9 mouse cellular contexts compared by ENCODE assay signal in the genomic region with DNA sequence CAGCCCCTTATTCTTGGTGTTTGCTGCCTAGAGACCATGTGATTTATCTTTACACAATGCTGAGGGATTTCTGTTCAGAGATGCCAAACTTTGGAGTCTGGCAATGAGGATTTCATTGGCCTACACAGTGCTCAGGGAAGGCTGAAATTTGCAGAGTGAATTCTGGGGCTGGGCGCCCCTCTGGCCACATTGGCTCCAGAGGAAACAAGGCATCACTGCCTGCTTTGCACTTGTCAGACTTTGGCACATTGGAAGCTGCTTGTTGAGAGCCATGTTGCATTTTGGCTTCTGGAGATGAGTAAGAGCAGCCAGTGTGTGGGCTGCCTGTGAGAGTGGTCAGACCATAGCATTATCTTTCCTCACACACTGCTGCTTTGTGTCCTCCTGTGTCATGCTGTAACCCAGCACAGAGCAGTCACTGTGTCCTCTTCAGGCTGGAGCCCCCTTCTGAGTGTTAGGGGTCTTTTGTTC.
DNase-seq lines count a peak whose midpoint lies in the region; ATAC-seq and TF ChIP-seq lines count a peak whose summit lies in the region.
"Had no signal": no experiment of that assay in that cellular context is flagged by ENCODE, and none has a peak within 500 bp of the region (broad histone marks: within the 10 kb centered on the region; RNA-seq: fewer than 3 reads in every experiment).

No protein-coding gene starts in this region.

- no peaks in the 10 kb centered on the region for H3K4me1 ChIP-seq in cortical plate, adult 2 months (ENCODE audit: control insufficient read depth, insufficient read depth, low read length)
- H3K4me1 ChIP-seq in midbrain, embryonic 15.5 days, result no peaks in the 10 kb centered on the region
- H3K4me1 ChIP-seq in limb, embryonic 10.5 days, result no peaks in the 10 kb centered on the region

- no peak for TF ChIP-seq CTCF in cortical plate, adult 2 months (IDR thresholded peaks at IDR 0.05; ENCODE audit: extremely low read depth, insufficient read depth, low read length)
- TF ChIP-seq CTCF in layer of hippocampus, adult 2 months (conservative IDR thresholded peaks at IDR 0.05), result peak; percentile 27

- H3K27ac ChIP-seq in cortical plate, adult 2 months (ENCODE audit: insufficient read depth, low read length), result peak overlapping the region; percentile 3; the same call in 1 of the 2 replicates
- H3K27ac ChIP-seq in layer of hippocampus, adult 2 months, result peak overlapping the region; percentile 76
- peak overlapping the region; percentile 53 for H3K27ac ChIP-seq in midbrain, embryonic 15.5 days
- H3K27ac ChIP-seq in limb, embryonic 10.5 days, result no peak overlapping the region

- peak; percentile 63 for ATAC-seq in midbrain, embryonic 15.5 days (replicated peaks)
- no peak for ATAC-seq in monocyte, adult 5-6 weeks (replicated peaks; ENCODE audit: insufficient number of reproducible peaks, low FRiP score, low TSS enrichment, poor library complexity, severe bottlenecking)

- 76% methylated on average over 1 of the region's 1 CpGs for WGBS in midbrain, embryonic 15.5 days
- 77% methylated on average over 1 of the region's 1 CpGs for WGBS in limb, embryonic 10.5 days

- peak; percentile 13 for DNase-seq in NIH3T3 (ENCODE audit: low read depth)
- DNase-seq in layer of hippocampus, adult 2 months (ENCODE audit: low spot score in 2 of 2), result peak; percentile 15 to 54
- DNase-seq in limb, embryonic 10.5 days (ENCODE audit: low spot score), result no peak
- no peak for DNase-seq in adipocyte (ENCODE audit: low spot score)
- DNase-seq: heart, postnatal 10 days; lung, embryonic 14.5 days had no signal

- no peaks in the 10 kb centered on the region for H3K36me3 ChIP-seq in midbrain, embryonic 15.5 days (replicated peaks)
- no peaks in the 10 kb centered on the region for H3K36me3 ChIP-seq in limb, embryonic 10.5 days

- no peak for TF ChIP-seq POLR2A in cortical plate, adult 2 months (IDR thresholded peaks at IDR 0.05; ENCODE audit: extremely low read depth, insufficient read depth, low read length)

- H3K4me2 ChIP-seq in midbrain, embryonic 15.5 days, result no peak overlapping the region
- H3K4me2 ChIP-seq: lung, embryonic 14.5 days had no signal

- no peaks in the 10 kb centered on the region for H3K9me3 ChIP-seq in midbrain, embryonic 15.5 days
- no peaks in the 10 kb centered on the region for H3K9me3 ChIP-seq in limb, embryonic 10.5 days (replicated peaks)

- no peak overlapping the region for H3K4me3 ChIP-seq in cortical plate, adult 2 months (ENCODE audit: insufficient read depth, low read length)
- no peak overlapping the region for H3K4me3 ChIP-seq in layer of hippocampus, adult 2 months
- H3K4me3 ChIP-seq in midbrain, embryonic 15.5 days, result no peak overlapping the region
- H3K4me3 ChIP-seq in limb, embryonic 10.5 days, result no peak overlapping the region

- no peaks in the 10 kb centered on the region for H3K27me3 ChIP-seq in midbrain, embryonic 15.5 days (replicated peaks)
- no peaks in the 10 kb centered on the region for H3K27me3 ChIP-seq in limb, embryonic 10.5 days (ENCODE audit: low read depth, poor library complexity, severe bottlenecking)

- H3K9ac ChIP-seq in midbrain, embryonic 15.5 days, result no peak overlapping the region
- H3K9ac ChIP-seq: lung, embryonic 14.5 days had no signal

Comparison
In these comparisons a context has a peak if more than half of its experiments do, and no peak if none do; other contexts are left out.
1. DNase-seq: peak in NIH3T3 (single experiment) and layer of hippocampus, adult 2 months (2 of 2); none in limb, embryonic 10.5 days (single experiment) and adipocyte (single experiment).